Mouse (Mus musculus) heart, postnatal 0 days (tissue): ENCODE results near the gene Gm9999. TPM values are rescaled to one million over a fixed set of nuclear protein-coding genes. Genes with fewer than 3 reads are reported as not detected.

Experiments
- ATAC-seq: fragments of 200-750 bp; cut with Nextera tagmentation; 2 replicates; pipeline ENCODE4 v1.8.0; 2017; ENCODE audit warnings: low read depth, moderate number of reproducible peaks, moderate library complexity; ENCODE audit not compliant: insufficient read depth
- DNase-seq: peaks from one replicate; pipeline ENCODE4 v3.0.0-alpha.2; 2016; ENCODE audit warnings: low spot score
- H3K27ac ChIP-seq: fragments of 300-500 bp; sonication (generic); 2 replicates; pipeline ENCODE4 v1.5.1; 2014; ENCODE audit warnings: low read depth, mild to moderate bottlenecking
- H3K27me3 ChIP-seq: fragments of 300-500 bp; sonication (generic); 2 replicates; pipeline ENCODE4 v1.6.1; 2014; ENCODE audit warnings: low read length, mixed read lengths; ENCODE audit not compliant: control insufficient read depth, insufficient read depth
- H3K36me3 ChIP-seq: fragments of 300-500 bp; sonication (generic); replicated peaks from 2 replicates; pipeline ENCODE4 v1.6.1; 2014; ENCODE audit warnings: low read length, mixed read lengths; ENCODE audit not compliant: control insufficient read depth, insufficient read depth
- H3K4me1 ChIP-seq: fragments of 300-500 bp; sonication (generic); 2 replicates; pipeline ENCODE4 v1.6.1; 2014; ENCODE audit warnings: antibody characterized with exemption; ENCODE audit not compliant: control insufficient read depth, insufficient read depth
- H3K4me2 ChIP-seq: fragments of 300-500 bp; sonication (generic); 2 replicates; pipeline ENCODE4 v1.6.1; 2014; ENCODE audit warnings: low read depth, mild to moderate bottlenecking, low read length, moderate library complexity
- H3K4me3 ChIP-seq: fragments of 300-500 bp; sonication (generic); 2 replicates; pipeline ENCODE4 v1.5.1; 2014; ENCODE audit warnings: low read depth, low read length
- H3K9ac ChIP-seq: fragments of 300-500 bp; sonication (generic); replicated peaks from 2 replicates; pipeline ENCODE4 v1.6.1; 2014; ENCODE audit warnings: low read depth, low read length, mixed read lengths
- H3K9me3 ChIP-seq: fragments of 300-500 bp; sonication (generic); replicated peaks from 2 replicates; pipeline ENCODE4 v1.6.1; 2016; ENCODE audit warnings: low read length; ENCODE audit not compliant: control insufficient read depth
- CTCF ChIP-seq: IDR thresholded peaks from 2 replicates; pipeline ENCODE4 v1.5.1; 2016; ENCODE audit warnings: antibody characterized with exemption, control low read depth, low read depth
- EP300 ChIP-seq: IDR thresholded peaks from 2 replicates; pipeline ENCODE4 v1.6.1; 2016; ENCODE audit warnings: antibody characterized with exemption, low read depth
- WGBS: fragments of 180-500 bp; shearing (Covaris S2); extraction: QIAGEN DNeasy Blood & Tissue Kit; methylation state at CpG from one replicate; pipeline ENCODE4 v1.1.7; 2014; 5-methylcytosine and 5-hydroxymethylcytosine counted together
- polyA plus RNA-seq: library from polyadenylated mRNA; unstranded; fragments of >200 nt; fragmentation: Nextera tagmentation; extraction: Ambion mirVana; gene quantifications from 2 replicates; pipeline ENCODE4 v1.2.1, GENCODE M21; 2015
- total RNA-seq: library from RNA; depleted of rRNA; stranded (reverse); fragments of >200 nt; gene quantifications from 2 replicates; pipeline ENCODE4 v1.2.3, GENCODE M21; 2014; ENCODE audit warnings: low replicate concordance

Gene Gm9999
- total and polyA plus RNA-seq, 2 experiments from 2014 or later: not detected

DNA sequence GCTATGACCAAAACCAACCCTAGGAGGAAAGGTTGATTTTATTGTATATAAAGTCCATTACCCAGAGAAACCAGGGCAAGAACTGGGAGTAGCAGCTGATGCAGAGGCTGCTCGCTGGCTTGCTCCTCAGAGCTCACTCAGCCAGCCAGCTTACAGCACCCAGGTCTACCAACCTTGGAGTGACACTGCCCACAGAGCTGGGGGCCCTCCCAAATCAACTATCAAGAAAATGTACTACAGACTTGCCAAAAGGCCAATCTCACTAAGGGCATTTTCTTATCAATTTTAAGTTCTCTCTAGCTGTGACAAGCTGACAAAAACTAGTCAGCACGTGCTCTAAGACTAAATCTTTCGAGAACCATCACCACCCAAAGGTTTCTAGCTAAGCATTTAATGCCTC, 12.2 kb downstream of the Gm9999 start:
- ATAC-seq (no peak), DNase-seq (no peak)
- H3K27me3 ChIP-seq: no peaks in the 10 kb centered on the region
- no peak overlapping the region for H3K4me2 ChIP-seq
- no peak overlapping the region for H3K4me3 ChIP-seq
- 83% methylated on average over 3 of the region's 3 CpGs for WGBS
- peaks cover 77% of the 10 kb centered on the region for H3K36me3 ChIP-seq
- peaks cover 12% of the 10 kb centered on the region for H3K4me1 ChIP-seq
- TF ChIP-seq EP300: no peak
- TF ChIP-seq CTCF: no peak
- H3K9ac ChIP-seq: no peak overlapping the region
- H3K9me3 ChIP-seq: no peaks in the 10 kb centered on the region
- no peak overlapping the region for H3K27ac ChIP-seq

DNA sequence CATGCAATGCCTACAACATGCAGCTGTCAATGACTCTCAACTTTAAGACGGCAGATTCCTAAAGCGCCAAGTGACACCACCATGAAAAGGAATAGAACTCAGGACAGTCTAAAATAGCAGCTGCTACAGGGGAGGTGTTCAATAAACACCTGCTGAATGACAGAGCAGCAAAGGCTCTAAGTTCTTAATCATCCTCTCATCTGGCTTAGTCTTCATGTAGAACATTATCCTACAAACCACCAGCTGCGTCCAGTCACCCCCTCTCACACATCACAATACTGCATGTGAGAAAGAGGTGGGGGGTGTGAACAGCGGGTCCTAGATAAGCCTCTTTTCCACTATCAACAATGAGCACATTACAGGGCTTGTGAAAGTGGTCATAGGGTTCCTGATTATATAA, 13.6 kb downstream of the Gm9999 start:
- Histone ChIP-seq H3K9ac (no peak overlapping the region), H3K4me1 (peaks cover 19% of the 10 kb centered on the region), H3K4me3 (no peak overlapping the region), H3K36me3 (peaks cover 66% of the 10 kb centered on the region), H3K9me3 (no peaks in the 10 kb centered on the region), H3K27me3 (no peaks in the 10 kb centered on the region), H3K27ac (no peak overlapping the region), H3K4me2 (no peak overlapping the region)
- ATAC-seq: no peak
- no peak for TF ChIP-seq CTCF
- no peak for TF ChIP-seq EP300
- whole genome bisulfite sequencing: 60% methylated on average over 4 of the region's 4 CpGs
- DNase-seq: no peak

DNA sequence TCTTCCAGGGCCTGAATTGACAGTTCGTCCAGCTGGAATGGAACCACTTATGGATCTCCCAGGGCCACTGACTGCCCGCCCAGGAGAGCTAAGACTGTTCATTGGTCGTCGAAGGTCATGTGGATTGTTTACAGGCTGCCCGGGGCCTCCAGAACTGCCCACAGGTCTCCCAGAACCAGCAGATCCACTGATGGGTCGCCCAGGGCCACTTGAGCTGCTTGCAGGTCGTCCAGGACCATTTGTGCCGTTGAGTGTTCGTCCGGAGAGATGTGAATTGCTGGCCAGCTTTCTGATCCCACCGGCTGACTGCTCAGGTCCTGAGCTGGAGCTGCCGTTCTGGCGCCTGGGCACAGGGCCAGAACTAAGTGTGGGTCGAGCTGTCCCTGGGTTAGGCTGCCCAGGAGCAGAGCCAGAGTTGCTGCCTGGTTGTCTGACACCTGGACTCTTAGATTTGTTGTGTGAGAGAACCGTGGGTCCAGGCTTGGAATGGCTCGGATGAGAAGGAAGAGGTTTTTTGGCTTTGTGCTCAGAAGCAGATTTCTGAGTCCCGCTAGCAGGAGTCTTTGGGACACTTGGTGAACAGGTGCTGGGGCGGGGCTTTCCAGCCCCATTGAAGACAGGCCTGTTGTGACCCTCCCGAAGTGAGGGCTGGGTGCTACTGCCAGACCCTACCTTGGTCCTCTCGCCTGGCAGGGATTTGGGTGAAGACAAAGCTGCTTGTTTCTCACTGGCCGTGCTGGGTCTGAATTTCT, 14.4 kb downstream of the Gm9999 start:
- Histone ChIP-seq H3K9me3 (no peaks in the 10 kb centered on the region), H3K4me3 (peak overlapping the region; percentile 23), H3K4me1 (peaks cover 19% of the 10 kb centered on the region), H3K27ac (peak overlapping the region; percentile 62), H3K36me3 (peaks cover 62% of the 10 kb centered on the region), H3K4me2 (peak overlapping the region; percentile 56), H3K9ac (0 out of 2 replicates have a peak overlapping the region, but pooled peaks have one; percentile 16), H3K27me3 (no peaks in the 10 kb centered on the region)
- peak; percentile 83 for ATAC-seq
- TF ChIP-seq CTCF (no peak), EP300 (no peak)
- 45% methylated on average over 21 of the region's 21 CpGs for WGBS
- DNase-seq: peak; percentile 25

DNA sequence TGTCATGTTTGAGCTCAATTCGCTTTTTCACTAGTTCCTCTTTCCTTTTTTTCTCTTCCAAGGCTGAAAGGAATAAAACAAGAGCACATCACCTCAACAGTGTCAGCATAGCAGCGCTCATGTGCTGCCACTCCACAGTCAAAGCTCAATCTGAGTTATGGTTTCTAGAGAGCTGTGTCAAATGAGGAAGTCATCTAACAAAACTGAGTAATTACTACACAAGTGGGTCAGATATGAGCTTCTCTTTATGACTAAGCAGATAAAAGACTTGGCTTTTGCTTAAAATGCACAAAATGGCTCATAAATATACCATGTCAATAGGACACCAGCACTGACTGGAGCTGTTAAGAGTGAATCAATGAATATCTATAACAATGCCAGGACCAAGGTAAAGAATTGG, 15.6 kb downstream of the Gm9999 start:
- WGBS: 94% methylated on average over 2 of the region's 2 CpGs
- no peak overlapping the region for H3K4me3 ChIP-seq
- H3K4me2 ChIP-seq: no peak overlapping the region
- no peak for ATAC-seq
- no peak for TF ChIP-seq EP300
- no peak for TF ChIP-seq CTCF
- no peak overlapping the region for H3K9ac ChIP-seq
- H3K36me3 ChIP-seq: peaks cover 51% of the 10 kb centered on the region
- H3K4me1 ChIP-seq: peaks cover 29% of the 10 kb centered on the region
- H3K27me3 ChIP-seq: no peaks in the 10 kb centered on the region
- H3K9me3 ChIP-seq: no peaks in the 10 kb centered on the region
- DNase-seq: no peak
- H3K27ac ChIP-seq: no peak overlapping the region

DNA sequence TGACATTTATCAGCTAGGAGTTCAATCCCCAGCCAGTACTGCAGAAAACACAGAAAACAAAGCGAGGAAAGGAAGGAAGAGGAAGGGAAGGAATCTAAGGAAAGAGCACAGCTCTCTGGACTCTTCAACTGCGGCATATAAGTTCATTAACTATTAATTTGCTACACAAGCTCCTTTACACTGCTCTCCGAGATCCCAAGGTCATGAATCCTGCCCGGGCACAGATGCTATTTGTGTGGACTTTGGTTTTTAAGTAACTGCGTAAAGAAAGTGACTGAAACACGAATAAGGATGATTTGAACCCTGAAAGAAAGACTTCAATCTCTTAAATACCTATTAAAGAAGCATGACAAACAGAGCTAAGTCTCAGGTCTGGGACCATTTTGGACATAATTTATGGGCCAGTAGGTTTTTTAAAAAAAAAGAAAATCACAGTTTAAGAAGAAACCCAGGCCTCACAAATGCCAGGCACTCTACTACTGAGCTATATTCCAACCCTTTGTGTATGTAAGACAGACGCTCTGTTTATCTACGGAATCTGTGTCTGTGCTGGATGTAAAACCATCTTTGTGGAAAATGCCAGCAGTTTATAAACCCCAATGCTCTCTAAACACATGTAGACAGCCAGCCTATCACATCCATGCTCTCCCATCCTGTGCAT, 16.7 kb downstream of the Gm9999 start:
- WGBS: 70% methylated on average over 8 of the region's 8 CpGs
- TF ChIP-seq EP300 (no peak), CTCF (no peak)
- Histone ChIP-seq H3K4me2 (no peak overlapping the region), H3K27ac (no peak overlapping the region), H3K36me3 (peaks cover 39% of the 10 kb centered on the region), H3K4me1 (peaks cover 29% of the 10 kb centered on the region), H3K4me3 (no peak overlapping the region), H3K27me3 (no peaks in the 10 kb centered on the region), H3K9me3 (no peaks in the 10 kb centered on the region), H3K9ac (no peak overlapping the region)
- ATAC-seq: no peak
- no peak for DNase-seq

DNA sequence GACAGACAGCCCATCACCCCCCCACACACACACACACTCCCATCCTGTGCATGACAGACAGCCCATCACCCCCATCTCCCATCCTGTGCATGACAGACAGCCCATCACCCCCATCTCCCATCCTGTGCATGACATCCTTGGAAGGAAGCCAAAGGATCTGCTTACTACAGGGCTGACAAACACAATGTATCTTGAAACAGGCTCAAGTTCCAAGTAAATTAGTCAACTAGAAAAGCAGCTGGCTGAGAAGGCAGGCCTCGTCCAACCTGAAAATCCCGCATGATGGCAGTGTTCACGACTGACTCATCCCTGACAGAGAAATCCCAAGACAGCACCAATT, 17.2 kb downstream of the Gm9999 start:
- Histone ChIP-seq H3K4me3 (no peak overlapping the region), H3K27ac (no peak overlapping the region), H3K9me3 (no peaks in the 10 kb centered on the region), H3K9ac (no peak overlapping the region), H3K4me1 (peaks cover 29% of the 10 kb centered on the region), H3K4me2 (no peak overlapping the region), H3K36me3 (peaks cover 34% of the 10 kb centered on the region), H3K27me3 (no peaks in the 10 kb centered on the region)
- ATAC-seq (peak; percentile 71), DNase-seq (no peak)
- TF ChIP-seq CTCF (no peak), EP300 (no peak)
- WGBS: 56% methylated on average over 3 of the region's 3 CpGs
